Mouse (Mus musculus): Measurements from ENCODE around the gene Olfr133.
"Not testable (repeated sequence)": the region's sequence is repeated elsewhere in the genome, so short reads cannot be mapped to it uniquely, and the experiment has no call there.

Olfr133 gene

DNA sequence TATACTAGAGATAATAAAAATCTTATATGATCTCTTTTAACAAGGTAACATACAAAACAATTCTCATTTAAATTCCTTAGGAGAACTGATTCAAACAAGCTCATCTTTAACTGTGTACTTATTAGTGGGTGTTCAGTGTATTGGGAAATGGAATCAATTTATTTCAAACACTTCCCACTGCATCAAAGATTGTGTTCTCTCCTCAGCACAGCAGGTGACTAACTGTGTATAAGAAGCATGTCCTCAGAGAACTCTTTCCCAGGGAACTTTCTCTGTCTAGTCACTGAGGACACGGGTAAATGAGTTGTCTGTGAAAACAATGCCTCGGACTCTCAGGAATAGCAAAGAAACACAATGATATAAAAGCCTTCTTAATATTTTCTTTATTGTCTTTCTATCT is at the start of gene Olfr133:
Olfr133 (plus strand) TSS at position 301 of the 400 bp plus-strand sequence.
- no peak for DNase-seq

DNA sequence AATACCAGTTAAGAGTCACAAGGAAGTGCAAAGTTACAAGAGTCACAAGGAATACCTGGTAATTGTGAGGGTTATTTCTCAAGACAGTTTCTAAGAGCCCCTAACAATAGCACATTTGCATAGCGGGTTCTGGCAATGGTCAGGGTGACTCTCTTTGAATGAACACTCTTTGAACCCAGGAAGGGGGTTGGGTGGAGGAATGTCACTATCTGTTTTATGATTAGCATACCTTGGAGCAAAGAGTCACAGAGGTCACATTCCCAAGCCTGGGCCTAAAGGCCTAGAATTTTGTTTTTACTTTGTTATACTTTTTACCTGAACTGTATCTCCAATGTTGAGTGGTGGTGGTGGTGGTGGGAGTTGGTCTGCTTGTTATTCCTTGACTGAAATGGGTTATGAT is 20.9 kb upstream of the Olfr133 start:
- not testable (repeated sequence) for DNase-seq

DNA sequence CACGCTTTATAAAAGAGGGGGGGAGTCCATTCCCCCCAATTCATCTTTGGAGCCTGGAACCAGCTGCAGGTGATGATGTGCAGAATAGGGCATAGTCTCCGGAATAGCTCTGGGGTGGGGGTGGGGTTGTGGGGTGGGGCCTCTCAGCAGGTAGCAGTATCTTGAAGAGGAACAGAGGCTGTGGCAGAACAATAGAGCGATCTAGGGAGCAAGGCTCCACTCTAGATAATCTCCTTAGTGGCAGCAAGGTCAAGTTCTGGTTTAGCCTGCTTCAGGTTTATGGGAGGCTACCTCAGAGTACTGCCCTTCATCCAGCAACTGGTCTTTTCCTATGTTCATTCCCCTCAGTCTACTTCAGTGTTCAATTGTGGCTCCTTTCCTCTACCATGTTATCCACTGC is 19.7 kb upstream of the Olfr133 start:
- not testable (repeated sequence) for DNase-seq

DNA sequence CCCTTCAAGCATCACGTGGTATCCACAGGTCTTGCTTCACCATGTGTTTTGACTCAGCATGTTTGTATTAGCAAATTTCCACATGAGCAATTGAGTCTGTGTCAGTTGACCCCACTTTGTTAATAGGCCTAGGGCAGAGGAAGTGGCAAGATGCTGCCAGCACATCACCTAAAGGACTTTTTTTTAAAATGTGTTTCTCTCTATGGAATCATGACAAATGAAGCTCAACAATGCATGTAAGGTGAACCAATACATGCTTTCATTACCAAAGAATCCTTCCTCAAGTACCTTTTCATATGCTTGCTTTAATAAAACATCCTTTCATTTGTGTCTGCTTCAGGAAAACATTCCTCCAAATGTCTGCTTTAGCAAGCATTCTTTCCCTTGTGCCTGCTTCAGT is 10.7 kb upstream of the Olfr133 start, which contains the start of gene Olfr132:
Olfr132 (minus strand) TSS at position 101 of the 400 bp plus-strand sequence.
- no peak for DNase-seq

DNA sequence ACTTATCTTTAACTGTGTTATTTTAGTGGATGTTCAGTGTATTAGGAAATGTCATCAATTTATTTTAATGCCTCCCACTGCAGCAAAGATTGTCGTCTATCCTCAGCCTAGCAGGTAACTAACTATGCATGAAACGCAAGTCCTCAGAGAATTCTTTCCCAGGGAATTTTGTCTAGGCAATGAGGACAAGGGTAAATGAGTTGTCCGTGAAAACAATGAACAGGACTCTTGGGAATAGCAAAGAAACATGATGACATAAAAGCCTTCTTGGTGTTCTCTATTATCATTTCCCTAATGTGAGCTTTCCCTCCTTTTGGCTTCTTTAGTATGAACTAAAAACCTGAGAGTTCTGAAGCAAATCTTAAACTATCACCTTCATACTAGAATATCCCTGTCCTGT is 26.0 kb downstream of the Olfr133 start, which contains the start of gene Olfr134:
Olfr134 (plus strand) TSS at position 301 of the 400 bp plus-strand sequence.
- no peak for DNase-seq
